Mouse (Mus musculus): Measurements from ENCODE around the gene Gli3. TPM values are rescaled to one million over a fixed set of nuclear protein-coding genes. Genes with fewer than 3 reads are reported as not detected.

Gene Gli3
- total RNA-seq, 2 experiments from 2014 or later = 18.9 to 19.5 TPM

GRCm38 (mm10) chr13:15624490-15625353 lies 161.7 kb downstream of the Gli3 start:
- no peak for DNase-seq (ENCODE audit: low spot score in 2 of 2)

GRCm38 (mm10) chr13:15641548-15641947 lies 178.5 kb downstream of the Gli3 start:
- DNase-seq (ENCODE audit: low spot score in 2 of 2) = no peak

GRCm38 (mm10) chr13:15660502-15660901 lies 197.5 kb downstream of the Gli3 start:
- DNase-seq (ENCODE audit: low spot score in 2 of 2) = no peak

GRCm38 (mm10) chr13:15662375-15662774 lies 199.3 kb downstream of the Gli3 start:
- no peak for DNase-seq (ENCODE audit: low spot score in 2 of 2)

GRCm38 (mm10) chr13:15664580-15665201 lies 201.7 kb downstream of the Gli3 start:
- DNase-seq (ENCODE audit: low spot score in 2 of 2) = no peak

- no peak for DNase-seq (ENCODE audit: low spot score in 2 of 2)
Observed at GRCm38 (mm10) chr13:15665514-15665913, 202.5 kb downstream of the Gli3 start.

- DNase-seq (ENCODE audit: low spot score in 2 of 2) = no peak
Observed at GRCm38 (mm10) chr13:15670144-15670961, 207.3 kb downstream of the Gli3 start.

GRCm38 (mm10) chr13:15670962-15671313 lies 207.9 kb downstream of the Gli3 start:
- DNase-seq (ENCODE audit: low spot score in 2 of 2) = no peak

- no peak for DNase-seq (ENCODE audit: low spot score in 2 of 2)
Observed at GRCm38 (mm10) chr13:15675480-15675879, 212.4 kb downstream of the Gli3 start.

GRCm38 (mm10) chr13:15677106-15677760 lies 214.2 kb downstream of the Gli3 start:
- no peak for DNase-seq (ENCODE audit: low spot score in 2 of 2)

- no peak for DNase-seq (ENCODE audit: low spot score in 2 of 2)
Observed at GRCm38 (mm10) chr13:15681530-15681929, 218.5 kb downstream of the Gli3 start.

- no peak for DNase-seq (ENCODE audit: low spot score in 2 of 2)
Observed at GRCm38 (mm10) chr13:15683006-15683405, 220.0 kb downstream of the Gli3 start.

- no peak for DNase-seq (ENCODE audit: low spot score in 2 of 2)
Observed at GRCm38 (mm10) chr13:15688074-15688825, 225.2 kb downstream of the Gli3 start.

GRCm38 (mm10) chr13:15688826-15689501 lies 225.9 kb downstream of the Gli3 start:
- DNase-seq (ENCODE audit: low spot score in 2 of 2) = no peak

- no peak for DNase-seq (ENCODE audit: low spot score in 2 of 2)
Observed at GRCm38 (mm10) chr13:15691751-15692464, 228.9 kb downstream of the Gli3 start.

GRCm38 (mm10) chr13:15692465-15692809 lies 229.4 kb downstream of the Gli3 start:
- DNase-seq (ENCODE audit: low spot score in 2 of 2) = no peak

GRCm38 (mm10) chr13:15698284-15698683 lies 235.2 kb downstream of the Gli3 start:
- DNase-seq (ENCODE audit: low spot score in 2 of 2) = no peak

- DNase-seq (ENCODE audit: low spot score in 2 of 2) = no peak
Observed at GRCm38 (mm10) chr13:15699116-15699515, 236.1 kb downstream of the Gli3 start.

GRCm38 (mm10) chr13:15704669-15705068 lies 241.6 kb downstream of the Gli3 start:
- DNase-seq (ENCODE audit: low spot score in 2 of 2) = no peak
